Mouse (Mus musculus): ENCODE results near the gene Cst6.

The Cst6 gene

GRCm38 (mm10) chr19:5348526-5349501 lies 560 bp downstream of the Cst6 start:
- DNase-seq (ENCODE audit: low spot score in 2 of 2): peak in 1 of 2 experiments; percentile 24

DNA sequence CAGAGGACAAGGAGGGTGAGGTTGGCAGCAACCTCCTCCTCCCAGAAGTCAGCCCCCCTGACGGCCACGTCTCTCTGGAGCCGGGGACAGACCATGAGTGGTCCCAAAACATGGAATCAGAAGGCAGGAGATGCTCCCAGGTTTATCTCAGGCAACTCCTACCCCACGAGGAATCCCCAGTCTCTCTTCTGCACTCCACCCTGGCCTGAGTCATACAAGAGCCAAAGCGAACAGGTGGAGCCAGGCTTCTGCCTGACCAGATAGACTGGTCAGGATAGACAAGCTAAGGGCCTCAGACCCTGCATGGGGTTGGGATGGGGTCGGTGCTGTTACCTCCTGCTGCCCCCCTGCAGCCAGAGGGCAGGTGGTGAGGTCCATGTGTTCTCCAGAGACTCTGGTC lies 1.3 kb downstream of the Cst6 start:
- DNase-seq (ENCODE audit: low spot score in 2 of 2): no peak

GRCm38 (mm10) chr19:5345297-5346131 lies 3.9 kb downstream of the Cst6 start:
- DNase-seq (ENCODE audit: low spot score in 2 of 2): no peak

- DNase-seq (ENCODE audit: low spot score in 2 of 2): no peak
These were observed 8.0 kb downstream of the Cst6 start for GRCm38 (mm10) chr19:5341360-5341759.

- DNase-seq (ENCODE audit: low spot score in 2 of 2): peak; percentile 20 to 85
These were observed 11.4 kb downstream of the Cst6 start for GRCm38 (mm10) chr19:5337975-5338374.

DNA sequence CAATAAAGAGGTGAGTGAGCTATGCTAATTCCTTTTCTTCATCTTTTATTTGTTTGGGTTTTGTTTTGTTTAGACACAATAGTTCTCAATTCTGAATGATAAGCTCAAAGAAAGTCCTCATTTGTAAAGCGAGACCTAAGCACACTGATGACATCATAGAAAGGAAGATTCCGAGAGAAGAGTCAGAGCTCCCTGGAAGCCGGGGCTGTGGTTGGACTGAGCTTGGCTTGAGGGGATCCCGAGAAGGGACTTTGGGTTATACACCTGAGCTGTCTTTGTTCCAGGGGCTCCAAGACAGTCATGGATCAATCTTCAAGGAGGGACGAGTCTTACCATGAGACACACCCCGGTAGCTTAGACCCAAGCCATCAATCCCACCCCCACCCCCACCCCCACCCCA lies 13.9 kb downstream of the Cst6 start, which contains the start of gene Catsper1:
Gene Catsper1, plus strand, starts transcription at position 301 of the 400 bp plus-strand sequence.
- DNase-seq (ENCODE audit: low spot score in 2 of 2): no peak

GRCm38 (mm10) chr19:5334741-5335140 lies 14.6 kb downstream of the Cst6 start:
- no peak for DNase-seq (ENCODE audit: low spot score in 2 of 2)

- DNase-seq (ENCODE audit: low spot score in 2 of 2): no peak
These were observed 21.4 kb downstream of the Cst6 start for GRCm38 (mm10) chr19:5327970-5328369.

- DNase-seq (ENCODE audit: low spot score in 2 of 2): no peak
These were observed 25.6 kb downstream of the Cst6 start for GRCm38 (mm10) chr19:5323801-5324200.

GRCm38 (mm10) chr19:5313189-5313588 lies 36.2 kb downstream of the Cst6 start:
- DNase-seq (ENCODE audit: low spot score in 2 of 2): no peak

DNA sequence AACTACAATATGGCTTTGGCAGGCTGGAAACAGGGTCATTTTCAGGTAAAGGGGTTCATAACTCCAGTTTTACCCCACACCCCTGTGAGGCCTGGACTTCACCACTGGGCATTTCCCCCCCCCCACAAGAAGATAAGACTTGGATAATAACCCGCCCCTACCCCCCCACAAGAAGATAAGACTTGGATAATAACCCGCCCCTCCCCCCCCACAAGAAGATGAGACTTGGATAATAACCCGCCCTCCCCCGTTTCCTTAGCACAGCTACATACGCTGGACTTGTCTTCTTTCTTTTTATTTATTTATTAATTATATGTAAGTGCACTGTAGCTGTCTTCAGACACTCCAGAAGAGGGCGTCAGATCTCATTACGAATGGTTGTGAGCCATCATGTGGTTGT lies 40.3 kb downstream of the Cst6 start:
- DNase-seq (ENCODE audit: low spot score in 2 of 2): no peak

DNA sequence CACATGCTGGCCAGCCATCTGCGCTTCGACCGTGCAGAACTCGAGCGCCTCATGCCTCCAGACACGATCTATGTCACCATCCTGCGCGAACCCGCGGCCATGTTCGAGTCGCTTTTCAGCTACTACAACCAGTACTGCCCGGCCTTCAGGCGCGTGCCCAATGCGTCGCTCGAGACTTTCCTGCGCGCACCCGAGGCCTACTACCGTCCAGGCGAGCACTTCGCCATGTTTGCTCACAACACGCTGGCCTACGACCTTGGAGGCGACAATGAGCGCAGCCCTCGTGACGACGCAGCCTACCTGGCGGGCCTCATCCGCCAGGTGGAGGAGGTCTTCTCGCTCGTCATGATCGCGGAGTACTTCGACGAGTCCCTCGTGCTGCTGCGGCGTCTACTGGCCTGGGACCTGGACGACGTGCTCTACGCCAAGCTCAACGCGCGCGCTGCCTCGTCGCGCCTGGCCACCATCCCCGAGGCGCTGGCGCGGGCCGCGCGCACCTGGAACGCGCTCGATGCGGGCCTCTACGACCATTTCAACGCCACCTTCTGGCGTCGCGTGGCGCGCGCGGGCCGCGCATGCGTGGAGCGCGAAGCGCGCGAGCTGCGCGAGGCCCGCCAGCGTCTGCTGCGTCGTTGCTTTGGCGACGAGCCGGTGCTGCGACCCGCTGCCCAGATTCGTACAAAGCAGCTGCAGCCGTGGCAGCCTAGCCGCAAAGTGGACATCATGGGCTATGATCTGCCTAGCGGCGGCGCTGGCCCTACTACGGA lies 42.2 kb downstream of the Cst6 start:
- DNase-seq (ENCODE audit: low spot score in 2 of 2): no peak

GRCm38 (mm10) chr19:5306279-5306678 lies 43.1 kb downstream of the Cst6 start:
- DNase-seq (ENCODE audit: low spot score in 2 of 2): no peak

- DNase-seq (ENCODE audit: low spot score in 2 of 2): no peak
These were observed 46.9 kb downstream of the Cst6 start for GRCm38 (mm10) chr19:5302455-5302854.

DNA sequence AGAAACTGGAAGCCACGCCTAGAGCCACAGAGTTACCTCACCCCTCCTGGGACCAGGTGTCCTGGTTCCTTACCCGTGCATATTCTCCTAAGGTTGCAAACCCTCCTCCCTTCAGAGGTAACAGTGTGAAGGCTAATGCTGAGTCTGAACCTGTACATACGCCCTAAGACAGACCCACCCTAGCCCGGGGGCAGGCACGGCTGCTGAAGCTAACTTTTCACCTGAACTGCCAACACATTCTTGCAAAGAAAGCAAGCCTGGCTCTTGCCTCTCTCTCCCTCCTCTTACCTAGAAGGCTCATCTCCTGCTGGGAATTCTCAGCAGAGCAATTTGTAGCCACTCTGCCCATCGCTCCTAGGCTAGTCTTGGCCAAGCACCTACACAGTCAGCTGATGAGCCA lies 48.8 kb downstream of the Cst6 start:
- no peak for DNase-seq (ENCODE audit: low spot score in 2 of 2)

- no peak for DNase-seq (ENCODE audit: low spot score in 2 of 2)
These were observed 51.2 kb downstream of the Cst6 start, which contains the start of gene Gal3st3 for GRCm38 (mm10) chr19:5297903-5298800. TSS of gene Gal3st3 (plus strand) at chr19:5298331.

DNA sequence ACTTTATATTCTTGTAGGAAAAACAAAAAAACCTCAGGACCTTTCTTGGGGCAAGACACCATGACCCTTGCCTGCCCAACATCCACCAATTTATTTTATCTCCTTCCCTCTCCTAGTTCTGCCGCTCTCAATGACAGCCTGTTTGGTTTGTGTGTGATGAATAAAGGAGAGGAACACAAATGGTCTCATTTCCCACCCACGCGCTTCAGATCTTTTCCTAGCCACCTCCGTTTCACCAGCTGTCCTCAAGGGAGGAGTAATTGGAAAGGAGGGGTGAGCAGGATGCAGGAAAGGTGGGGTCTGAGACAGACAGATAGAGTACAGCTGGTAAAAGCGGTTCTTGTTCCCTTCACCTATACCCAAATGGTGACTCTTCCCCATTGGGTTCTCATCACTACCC lies 52.7 kb downstream of the Cst6 start:
- DNase-seq (ENCODE audit: low spot score in 2 of 2): peak in 1 of 2 experiments; percentile 81

GRCm38 (mm10) chr19:5295736-5296075 lies 53.7 kb downstream of the Cst6 start:
- no peak for DNase-seq (ENCODE audit: low spot score in 2 of 2)

GRCm38 (mm10) chr19:5294972-5295735 lies 54.2 kb downstream of the Cst6 start, which contains the start of gene Sf3b2:
TSS of gene Sf3b2 (minus strand) at chr19:5295455.
- DNase-seq (ENCODE audit: low spot score in 2 of 2): peak; percentile 97 to 99

Measured in left cerebral cortex, adult 9 months (tissue).